Mouse (Mus musculus) stomach, embryonic 16.5 days (tissue): ENCODE data around the gene Agps. TPM values are rescaled to one million over a fixed set of nuclear protein-coding genes. Genes with fewer than 3 reads are reported as not detected.

ENCODE experiments used
- ATAC-seq: fragments of 200-750 bp; cut with Nextera tagmentation; 2 replicates; pipeline ENCODE4 v1.8.0; 2017; ENCODE audit warnings: moderate number of reproducible peaks, moderate TSS enrichment; ENCODE audit not compliant: insufficient read depth, low FRiP score
- H3K27ac ChIP-seq: fragments of 300-500 bp; sonication (generic); 2 replicates; pipeline ENCODE4 v1.5.1; 2014; ENCODE audit warnings: low read length
- H3K27me3 ChIP-seq: fragments of 300-500 bp; sonication (generic); 2 replicates; pipeline ENCODE4 v1.6.1; 2014; ENCODE audit warnings: low read length, control low read depth, mixed read lengths; ENCODE audit not compliant: control insufficient read depth, insufficient read depth
- H3K36me3 ChIP-seq: fragments of 300-500 bp; sonication (generic); 2 replicates; pipeline ENCODE4 v1.6.1; 2014; ENCODE audit warnings: low read length; ENCODE audit not compliant: control insufficient read depth, insufficient read depth
- H3K4me1 ChIP-seq: fragments of 300-500 bp; sonication (generic); 2 replicates; pipeline ENCODE4 v1.6.1; 2014; ENCODE audit warnings: low read length, control low read depth, mixed read lengths; ENCODE audit not compliant: control insufficient read depth, insufficient read depth
- H3K4me2 ChIP-seq: fragments of 300-500 bp; sonication (generic); 2 replicates; pipeline ENCODE4 v1.6.1; 2014; ENCODE audit warnings: low read depth, low read length, mixed read lengths
- H3K4me3 ChIP-seq: fragments of 300-500 bp; sonication (generic); replicated peaks from 2 replicates; pipeline ENCODE4 v1.5.1; 2014; ENCODE audit warnings: mild to moderate bottlenecking, low read length
- H3K9ac ChIP-seq: fragments of 300-500 bp; sonication (generic); 2 replicates; pipeline ENCODE4 v1.6.1; 2014; ENCODE audit warnings: low read length
- H3K9me3 ChIP-seq: fragments of 300-500 bp; sonication (generic); replicated peaks from 2 replicates; pipeline ENCODE4 v1.6.1; 2016; ENCODE audit warnings: low read length, control low read depth; ENCODE audit not compliant: control insufficient read depth
- WGBS: fragments of 180-500 bp; shearing (Covaris S2); extraction: QIAGEN DNeasy Blood & Tissue Kit; methylation state at CpG from one replicate; pipeline ENCODE4 v1.1.7; 2014; 5-methylcytosine and 5-hydroxymethylcytosine counted together
- polyA plus RNA-seq: library from polyadenylated mRNA; unstranded; fragments of >200 nt; fragmentation: Nextera tagmentation; extraction: Ambion mirVana; gene quantifications from 2 replicates; pipeline ENCODE4 v1.2.1, GENCODE M21; 2015

The Agps gene
- polyA plus RNA-seq, 1 experiment from 2014 or later: 28.1 TPM

DNA sequence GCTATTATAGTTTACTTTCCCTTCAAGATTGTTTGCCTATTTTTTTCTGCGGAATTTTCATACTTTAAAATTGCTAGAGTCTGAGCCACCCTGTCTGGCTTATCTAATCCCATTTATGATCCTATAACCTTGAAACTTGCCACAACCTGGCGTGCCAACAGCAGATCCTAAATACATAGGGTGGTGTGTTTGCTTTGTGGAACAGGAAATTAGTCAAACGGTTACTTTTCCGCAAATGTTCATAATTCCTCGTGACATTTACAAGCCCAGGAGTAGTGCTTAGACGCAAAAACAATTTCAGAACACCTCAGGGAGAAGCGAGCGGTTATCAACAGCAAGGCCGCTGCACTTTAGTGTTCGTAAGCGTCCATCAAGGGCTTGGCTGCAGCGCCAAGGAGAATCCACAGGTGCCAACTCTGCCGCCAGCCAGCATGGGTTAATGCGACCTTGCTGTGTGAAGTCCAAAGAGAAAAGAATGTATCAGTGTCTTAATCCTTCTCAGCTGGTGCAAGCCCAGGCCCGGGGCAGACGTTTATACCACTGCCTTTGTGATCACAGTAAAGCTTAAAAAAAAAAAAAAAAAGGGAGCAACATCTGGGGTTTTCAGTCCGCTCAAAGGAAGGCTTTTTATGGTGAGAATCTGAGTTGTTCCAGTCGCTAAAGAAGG is 127.3 kb downstream of the Agps start:
- Histone ChIP-seq H3K4me3 (peak overlapping the region; percentile 9; the same call in 1 of the 2 replicates), H3K36me3 (no peaks in the 10 kb centered on the region), H3K9ac (peak overlapping the region; percentile 58; the same call in 1 of the 2 replicates), H3K4me2 (peak overlapping the region; percentile 40; the same call in 1 of the 2 replicates), H3K9me3 (no peaks in the 10 kb centered on the region), H3K4me1 (peaks cover 26% of the 10 kb centered on the region), H3K27ac (peak overlapping the region; percentile 72), H3K27me3 (no peaks in the 10 kb centered on the region)
- WGBS: 25% methylated on average over 18 of the region's 18 CpGs
- no peak for ATAC-seq

DNA sequence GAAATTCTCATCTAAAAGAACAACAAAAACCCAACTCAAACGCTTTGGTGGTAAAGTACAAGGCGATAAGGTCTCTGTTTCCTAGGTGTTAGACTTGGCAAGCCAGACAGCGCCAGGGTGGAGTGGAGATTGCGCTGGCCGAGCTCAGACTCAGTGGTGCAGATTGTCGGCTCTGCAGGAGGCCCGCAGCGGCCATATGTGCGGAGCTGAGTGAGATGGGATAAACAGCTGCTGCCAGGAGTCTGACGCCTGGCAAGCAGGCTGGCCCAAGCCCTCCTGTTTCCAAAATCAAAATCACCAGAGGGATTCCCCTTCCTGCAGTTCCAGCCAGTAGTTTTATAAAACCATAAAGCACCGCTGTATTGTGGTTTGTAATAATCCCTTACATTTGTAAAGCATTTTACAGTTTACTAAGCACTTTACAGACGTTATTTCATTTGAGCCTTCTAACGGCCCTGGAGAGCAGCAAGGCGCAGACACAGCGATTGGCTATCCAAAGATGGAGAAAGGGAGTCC is 127.9 kb downstream of the Agps start:
- WGBS: 18% methylated on average over 15 of the region's 15 CpGs
- no peaks in the 10 kb centered on the region for H3K36me3 ChIP-seq
- no peaks in the 10 kb centered on the region for H3K9me3 ChIP-seq
- H3K27ac ChIP-seq: peak overlapping the region; percentile 72
- no peaks in the 10 kb centered on the region for H3K27me3 ChIP-seq
- H3K4me3 ChIP-seq: peak overlapping the region; percentile 9; the same call in 1 of the 2 replicates
- peaks cover 32% of the 10 kb centered on the region for H3K4me1 ChIP-seq
- peak overlapping the region; percentile 40 for H3K4me2 ChIP-seq
- peak overlapping the region; percentile 58 for H3K9ac ChIP-seq
- ATAC-seq: no peak

DNA sequence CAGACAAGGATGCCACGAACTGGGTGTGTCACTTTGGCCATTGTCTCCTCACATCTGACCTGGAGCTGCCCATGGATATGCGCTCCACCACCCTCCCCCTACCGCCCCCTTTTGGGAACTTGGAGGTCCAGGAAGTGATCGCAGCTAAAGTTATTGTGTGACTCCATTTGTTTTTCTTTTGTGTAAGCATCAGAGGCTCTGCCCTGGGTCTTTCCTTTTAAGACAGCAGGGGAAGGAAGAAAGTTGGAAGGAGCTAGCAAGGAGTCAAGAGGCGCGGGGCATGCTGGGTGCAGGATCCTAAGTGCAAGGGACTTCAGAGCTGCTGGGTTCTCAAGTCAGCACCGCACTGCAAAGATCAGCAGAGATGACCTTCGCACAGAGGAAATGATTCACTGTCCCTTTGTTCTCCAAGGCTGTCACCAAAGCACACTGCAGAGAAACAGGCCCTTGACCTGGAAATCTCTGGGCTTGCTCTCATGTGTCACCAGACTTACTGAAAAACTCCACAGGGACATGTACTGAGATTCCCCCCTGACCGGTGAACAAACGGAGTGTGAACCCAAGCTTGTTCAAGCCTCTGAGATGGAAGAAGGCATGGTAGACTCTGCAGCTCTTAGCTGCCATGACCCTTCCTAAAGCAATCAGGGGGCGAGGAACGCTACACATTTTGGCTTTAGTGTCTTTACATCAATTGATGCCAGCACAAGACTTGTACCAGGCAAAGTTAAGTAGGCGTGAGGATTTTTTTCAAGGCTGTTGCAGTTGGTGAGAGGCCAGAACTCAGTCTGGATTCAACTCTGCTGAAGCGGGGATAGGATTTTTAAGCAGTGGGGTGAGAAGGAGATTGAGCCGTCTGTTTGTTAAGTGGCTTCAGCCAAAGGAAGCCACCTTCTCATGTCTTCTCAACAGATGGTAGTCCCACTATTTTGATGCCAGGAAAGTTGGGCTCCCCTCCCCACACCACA is 128.7 kb downstream of the Agps start:
- Histone ChIP-seq H3K9me3 (no peaks in the 10 kb centered on the region), H3K4me1 (peaks cover 33% of the 10 kb centered on the region), H3K36me3 (no peaks in the 10 kb centered on the region), H3K27ac (peak overlapping the region; percentile 72), H3K4me3 (no peak overlapping the region), H3K27me3 (no peaks in the 10 kb centered on the region), H3K4me2 (peak overlapping the region; percentile 40; the same call in 1 of the 2 replicates), H3K9ac (peak overlapping the region; percentile 58)
- 61% methylated on average over 15 of the region's 15 CpGs for WGBS
- 0 out of 2 replicates have a peak, but pooled peaks have one; percentile 34 for ATAC-seq

DNA sequence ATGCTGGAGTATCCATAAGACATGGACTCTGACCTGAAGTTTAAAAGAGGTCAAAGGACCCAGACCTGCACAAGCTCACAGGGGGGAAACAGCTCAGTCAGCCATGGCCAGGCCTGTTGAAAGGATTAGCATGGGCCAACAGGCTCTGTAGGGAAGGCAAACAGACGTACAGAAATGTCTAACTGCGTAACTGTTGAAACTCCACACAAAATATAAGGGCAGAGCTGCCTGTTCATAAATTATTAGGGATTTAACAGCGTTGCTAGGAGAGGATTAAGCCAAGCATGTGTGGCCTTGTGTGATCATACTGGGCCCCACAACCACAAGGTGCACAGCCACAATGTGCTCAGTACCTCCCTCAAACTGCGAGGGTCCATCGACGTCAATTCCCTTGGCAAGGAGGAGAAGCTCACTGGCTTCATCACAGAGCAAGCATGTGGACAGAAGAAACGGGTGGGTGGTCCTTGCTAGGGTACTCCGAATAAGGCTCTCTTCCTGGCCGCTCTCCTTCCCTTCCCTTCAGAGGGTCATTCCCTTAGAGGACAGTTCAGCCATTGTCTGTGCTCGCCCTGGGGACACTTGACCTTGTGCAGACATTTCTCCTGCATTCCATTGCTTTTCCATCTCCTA is 131.3 kb downstream of the Agps start:
- no peak overlapping the region for H3K27ac ChIP-seq
- H3K4me2 ChIP-seq: no peak overlapping the region
- H3K27me3 ChIP-seq: no peaks in the 10 kb centered on the region
- no peaks in the 10 kb centered on the region for H3K36me3 ChIP-seq
- no peak overlapping the region for H3K9ac ChIP-seq
- no peaks in the 10 kb centered on the region for H3K9me3 ChIP-seq
- WGBS: 70% methylated on average over 10 of the region's 10 CpGs
- no peak overlapping the region for H3K4me3 ChIP-seq
- peaks cover 33% of the 10 kb centered on the region for H3K4me1 ChIP-seq
- no peak for ATAC-seq

DNA sequence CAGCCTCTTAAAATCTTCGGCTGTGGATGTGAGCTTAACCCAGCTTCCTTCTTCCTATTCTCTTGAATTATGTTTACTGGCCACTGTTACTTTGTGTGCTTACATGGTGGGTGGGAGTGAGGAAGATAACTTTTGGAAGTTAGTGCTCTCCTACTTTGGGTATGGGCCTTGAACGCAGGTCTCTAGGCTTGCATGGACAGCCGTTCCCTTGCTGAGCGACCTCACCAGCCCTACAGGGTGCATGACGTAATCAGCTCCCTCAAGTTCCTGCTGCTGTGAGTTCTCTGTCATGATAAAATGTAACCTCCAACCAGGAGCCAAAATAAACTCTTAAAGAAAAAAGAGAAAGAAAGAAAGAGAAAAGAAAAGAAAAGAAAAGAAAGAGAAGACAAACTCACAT is 132.1 kb downstream of the Agps start:
- Histone ChIP-seq H3K27me3 (no peaks in the 10 kb centered on the region), H3K4me1 (peaks cover 33% of the 10 kb centered on the region), H3K36me3 (no peaks in the 10 kb centered on the region), H3K4me2 (peak overlapping the region; percentile 58), H3K9me3 (no peaks in the 10 kb centered on the region), H3K9ac (no peak overlapping the region), H3K4me3 (peak overlapping the region; percentile 22; the same call in 1 of the 2 replicates), H3K27ac (0 out of 2 replicates have a peak overlapping the region, but pooled peaks have one; percentile 41)
- ATAC-seq: no peak
- WGBS: 60% methylated on average over 5 of the region's 5 CpGs

DNA sequence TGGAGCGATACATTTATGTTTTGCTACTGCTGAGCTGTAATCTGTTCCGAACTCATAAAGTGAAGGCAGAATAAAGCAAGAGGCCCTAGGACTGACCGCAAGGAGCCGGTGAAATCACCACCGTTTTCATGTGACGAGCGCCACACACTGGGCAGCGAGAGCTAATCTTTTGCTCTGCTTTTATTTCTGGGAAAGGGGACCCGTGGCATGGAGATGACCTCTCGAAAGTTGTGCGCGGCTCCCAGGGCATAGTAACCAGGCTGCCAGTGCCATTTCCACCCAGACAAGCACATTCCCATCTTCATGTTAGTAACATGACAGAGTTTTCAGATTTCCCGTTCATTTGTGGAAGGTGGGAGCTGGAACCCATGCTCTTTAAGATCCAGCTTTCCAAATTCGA is 132.5 kb downstream of the Agps start:
- Histone ChIP-seq H3K4me3 (peak overlapping the region; percentile 22), H3K4me2 (peak overlapping the region; percentile 58), H3K9ac (peak overlapping the region; percentile 31), H3K36me3 (no peaks in the 10 kb centered on the region), H3K27me3 (no peaks in the 10 kb centered on the region), H3K27ac (peak overlapping the region; percentile 41; the same call in 1 of the 2 replicates), H3K9me3 (no peaks in the 10 kb centered on the region), H3K4me1 (peaks cover 30% of the 10 kb centered on the region)
- peak; percentile 65 for ATAC-seq
- WGBS: 12% methylated on average over 14 of the region's 14 CpGs

DNA sequence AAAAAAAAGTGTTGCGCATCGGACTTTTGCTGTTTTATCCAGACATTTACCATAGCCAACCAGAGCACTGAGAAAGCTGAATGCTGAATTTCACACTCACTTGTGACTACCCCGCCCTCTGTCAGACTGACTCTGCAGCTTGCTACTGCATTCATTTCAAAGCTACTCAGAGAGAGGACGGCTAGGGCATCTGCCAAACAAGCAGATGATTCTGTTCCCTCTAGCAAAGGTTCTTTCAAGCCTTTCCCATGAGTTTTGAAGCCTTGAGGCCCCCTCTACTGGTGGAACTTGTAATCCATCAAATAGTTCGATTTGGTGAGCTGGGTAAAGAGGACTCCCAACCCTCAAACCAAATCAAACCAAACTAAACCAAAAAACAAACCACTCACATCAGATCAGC is 133.0 kb downstream of the Agps start:
- peak overlapping the region; percentile 58 for H3K4me2 ChIP-seq
- no peak for ATAC-seq
- no peaks in the 10 kb centered on the region for H3K27me3 ChIP-seq
- H3K4me3 ChIP-seq: peak overlapping the region; percentile 22
- H3K4me1 ChIP-seq: peaks cover 26% of the 10 kb centered on the region
- no peak overlapping the region for H3K27ac ChIP-seq
- H3K9me3 ChIP-seq: no peaks in the 10 kb centered on the region
- peak overlapping the region; percentile 31 for H3K9ac ChIP-seq
- H3K36me3 ChIP-seq: no peaks in the 10 kb centered on the region
- WGBS: 18% methylated on average over 5 of the region's 5 CpGs

DNA sequence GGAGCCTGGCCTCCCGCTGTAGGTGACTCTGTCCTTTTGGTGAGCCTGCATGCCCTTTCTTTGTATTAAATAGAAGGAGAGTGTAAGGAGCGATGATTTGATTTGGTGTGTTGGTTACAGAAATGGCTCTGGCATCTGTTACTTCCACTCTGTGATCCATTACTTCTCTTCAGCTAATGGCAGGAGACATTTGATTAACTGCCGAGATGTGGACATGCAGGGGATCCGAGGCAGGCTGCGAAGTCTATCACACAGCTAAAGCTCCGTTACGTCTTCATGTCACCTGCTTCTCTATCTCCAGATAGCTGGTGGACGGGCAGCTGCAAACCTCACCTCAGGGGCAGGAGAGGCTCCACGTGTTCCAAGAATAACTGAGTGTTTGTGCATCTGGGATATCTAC is 142.2 kb downstream of the Agps start:
- Histone ChIP-seq H3K9ac (no peak overlapping the region), H3K4me3 (no peak overlapping the region), H3K9me3 (no peaks in the 10 kb centered on the region), H3K36me3 (no peaks in the 10 kb centered on the region), H3K4me2 (no peak overlapping the region), H3K27me3 (no peaks in the 10 kb centered on the region), H3K27ac (no peak overlapping the region), H3K4me1 (no peaks in the 10 kb centered on the region)
- no peak for ATAC-seq
- 61% methylated on average over 9 of the region's 9 CpGs for WGBS
